Mouse (Mus musculus): ENCODE data around the gene Tnfsfm13. TPM values are rescaled to one million over a fixed set of nuclear protein-coding genes. Genes with fewer than 3 reads are reported as not detected.
"Not testable (repeated sequence)": the region's sequence is repeated elsewhere in the genome, so short reads cannot be mapped to it uniquely, and the experiment has no call there.

Tnfsfm13 gene
- not detected in 2 replicates for polyA plus RNA-seq (2012; ENCODE audit: insufficient read depth, insufficient read length, low replicate concordance, missing spikeins)

DNA sequence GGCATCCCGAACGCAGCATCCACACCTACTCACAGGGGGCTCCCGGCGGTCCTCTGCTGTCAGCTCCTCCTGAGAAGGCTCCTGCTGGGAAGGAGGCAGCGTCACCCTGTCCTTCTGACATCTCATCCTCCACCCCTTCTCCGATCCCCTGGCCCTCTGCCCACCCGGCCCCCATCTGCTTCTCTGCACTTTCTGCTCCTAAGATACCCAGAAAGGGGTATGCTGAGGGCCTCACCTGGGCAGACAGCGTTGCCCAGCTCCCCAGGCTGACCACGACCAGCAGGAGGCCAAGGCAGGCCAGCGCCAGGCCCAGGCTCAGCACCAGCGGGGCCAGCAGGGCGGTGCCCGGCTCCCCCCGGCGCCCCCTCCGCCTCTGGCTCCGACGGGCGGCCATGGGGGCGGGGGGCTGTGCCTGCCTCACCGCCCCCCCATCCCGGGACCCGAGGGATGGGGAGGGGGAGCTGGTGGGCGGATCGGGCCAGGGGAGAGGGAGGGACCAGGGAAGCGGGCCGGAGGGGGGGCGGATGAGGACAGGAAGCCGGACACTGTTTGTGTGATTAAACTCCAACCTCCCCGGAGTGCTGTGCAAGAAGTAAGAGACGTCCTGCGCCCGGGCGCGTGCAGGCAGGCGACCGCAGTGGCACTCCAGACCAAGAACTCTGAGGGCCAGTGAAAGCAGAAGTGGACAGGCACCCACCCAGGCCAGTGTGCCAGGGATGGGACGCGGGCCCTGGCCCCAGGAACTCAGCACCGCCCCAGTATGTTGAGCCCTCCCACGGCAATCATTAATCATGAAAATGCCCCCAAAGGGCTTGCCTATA is at the start of gene Tnfsfm13, which contains the start of gene Tnfsf12:
Gene Tnfsfm13 (minus strand): TSS at position 738 of the 821 bp plus-strand sequence.
Gene Tnfsf12 (minus strand): TSS at position 489 of the 821 bp plus-strand sequence.
- no peak for TF ChIP-seq POLR2A (IDR thresholded peaks at IDR 0.05; ENCODE audit: insufficient read depth, low read depth, low read length)
- no peak for TF ChIP-seq CTCF (IDR thresholded peaks at IDR 0.05; ENCODE audit: insufficient read depth, low read depth, low read length)
- peaks cover 15% of the 10 kb centered on the region for H3K4me1 ChIP-seq (ENCODE audit: control insufficient read depth, insufficient read depth, low read length)
- peak within 1 kb of the TSS; percentile 34 for H3K4me3 ChIP-seq (ENCODE audit: insufficient read depth, low read depth, low read length)
- 5% methylated on average over 40 of the region's 41 CpGs for WGBS
- H3K27ac ChIP-seq (ENCODE audit: insufficient read depth, low read depth, low read length) = no peak within 1 kb of the TSS; the same call in 1 of the 2 replicates

- H3K4me3 ChIP-seq (ENCODE audit: insufficient read depth, low read depth, low read length); H3K27ac ChIP-seq (ENCODE audit: insufficient read depth, low read depth, low read length); H3K4me1 ChIP-seq (ENCODE audit: control insufficient read depth, insufficient read depth, low read length): not testable (repeated sequence)
- 90% methylated on average over 2 of the region's 3 CpGs for WGBS
Observed at GRCm38 (mm10) chr11:69731408-69731807, 35.5 kb upstream of the Tnfsfm13 start.

DNA sequence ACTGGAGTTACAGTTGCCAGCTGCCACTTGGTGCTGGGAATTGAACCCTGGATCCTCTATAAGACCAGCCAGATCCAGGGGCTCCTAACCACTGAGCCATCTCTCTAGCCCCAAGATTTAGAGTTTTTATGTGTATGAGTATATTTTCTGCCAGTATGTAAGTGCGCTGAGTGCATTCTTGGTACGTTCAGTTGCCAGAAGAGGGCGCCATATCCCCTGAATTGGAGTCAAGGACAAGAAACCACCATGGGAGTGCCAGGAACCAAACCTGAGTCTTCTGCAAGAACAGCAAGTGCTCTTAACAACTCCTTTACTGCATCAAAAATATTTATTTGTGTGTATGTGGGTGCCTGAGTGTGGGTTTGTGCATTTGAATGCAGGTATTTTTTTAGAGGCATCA is 33.2 kb upstream of the Tnfsfm13 start:
- Histone ChIP-seq H3K27ac (ENCODE audit: insufficient read depth, low read depth, low read length) (no peak overlapping the region), H3K4me1 (ENCODE audit: control insufficient read depth, insufficient read depth, low read length) (no peaks in the 10 kb centered on the region), H3K4me3 (ENCODE audit: insufficient read depth, low read depth, low read length) (no peak overlapping the region)
- no peak for TF ChIP-seq POLR2A (IDR thresholded peaks at IDR 0.05; ENCODE audit: insufficient read depth, low read depth, low read length)
- TF ChIP-seq CTCF (IDR thresholded peaks at IDR 0.05; ENCODE audit: insufficient read depth, low read depth, low read length) = no peak
- 32% methylated on average over 3 of the region's 3 CpGs for WGBS

DNA sequence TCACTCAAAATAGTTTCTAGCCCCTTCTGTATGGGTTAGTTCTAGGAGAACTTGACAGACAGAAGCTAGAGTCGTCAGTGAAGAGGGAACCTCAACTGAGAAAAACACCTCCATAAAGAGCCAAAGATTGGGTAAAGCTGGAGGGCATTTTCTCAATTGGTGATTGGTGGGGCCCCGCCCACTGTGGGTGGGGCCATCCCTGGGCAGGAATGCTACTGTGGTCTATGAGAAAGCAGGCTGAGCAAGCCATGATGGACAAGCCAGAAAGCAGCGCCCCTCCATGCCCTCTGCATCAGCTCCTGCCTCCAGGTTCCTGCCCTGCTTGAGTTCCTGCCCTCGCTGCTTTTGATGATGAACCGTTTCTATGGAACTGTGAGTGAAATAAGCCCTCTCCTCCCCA is 30.1 kb upstream of the Tnfsfm13 start:
- WGBS = 48% methylated on average over 5 of the region's 5 CpGs
- no peak for TF ChIP-seq CTCF (IDR thresholded peaks at IDR 0.05; ENCODE audit: insufficient read depth, low read depth, low read length)
- TF ChIP-seq POLR2A (IDR thresholded peaks at IDR 0.05; ENCODE audit: insufficient read depth, low read depth, low read length) = no peak
- H3K27ac ChIP-seq (ENCODE audit: insufficient read depth, low read depth, low read length) = no peak overlapping the region
- H3K4me1 ChIP-seq (ENCODE audit: control insufficient read depth, insufficient read depth, low read length) = no peaks in the 10 kb centered on the region
- H3K4me3 ChIP-seq (ENCODE audit: insufficient read depth, low read depth, low read length) = no peak overlapping the region

DNA sequence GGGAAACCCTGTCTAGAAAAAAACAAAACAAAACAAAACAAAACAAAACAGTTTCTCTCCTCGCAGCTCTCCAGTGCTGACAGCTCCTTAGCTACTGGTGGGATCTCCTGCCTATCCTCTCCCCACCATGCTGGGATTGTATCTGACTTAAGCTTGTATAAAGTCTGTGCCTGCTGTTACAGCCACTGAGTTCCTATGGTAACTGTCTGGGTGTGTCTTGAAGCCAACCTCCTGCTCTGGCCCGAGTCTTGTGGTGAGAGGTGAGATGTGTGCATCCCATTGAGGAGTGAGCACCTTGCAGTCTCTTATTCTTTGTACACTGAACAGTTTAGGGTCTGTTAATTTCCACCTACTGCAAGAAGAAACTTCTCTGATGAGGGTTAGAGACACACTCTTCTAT is 27.2 kb upstream of the Tnfsfm13 start:
- Histone ChIP-seq H3K4me1 (ENCODE audit: control insufficient read depth, insufficient read depth, low read length) (no peaks in the 10 kb centered on the region), H3K4me3 (ENCODE audit: insufficient read depth, low read depth, low read length) (no peak overlapping the region), H3K27ac (ENCODE audit: insufficient read depth, low read depth, low read length) (no peak overlapping the region)
- 60% methylated on average over 2 of the region's 2 CpGs for WGBS
- no peak for TF ChIP-seq CTCF (IDR thresholded peaks at IDR 0.05; ENCODE audit: insufficient read depth, low read depth, low read length)
- TF ChIP-seq POLR2A (IDR thresholded peaks at IDR 0.05; ENCODE audit: insufficient read depth, low read depth, low read length) = no peak

- no peak for TF ChIP-seq POLR2A (IDR thresholded peaks at IDR 0.05; ENCODE audit: insufficient read depth, low read depth, low read length)
- no peak for TF ChIP-seq CTCF (IDR thresholded peaks at IDR 0.05; ENCODE audit: insufficient read depth, low read depth, low read length)
- 80% methylated on average over 6 of the region's 6 CpGs for WGBS
- H3K4me3 ChIP-seq (ENCODE audit: insufficient read depth, low read depth, low read length) = no peak overlapping the region
- H3K4me1 ChIP-seq (ENCODE audit: control insufficient read depth, insufficient read depth, low read length) = no peaks in the 10 kb centered on the region
- H3K27ac ChIP-seq (ENCODE audit: insufficient read depth, low read depth, low read length) = no peak overlapping the region
Observed at GRCm38 (mm10) chr11:69720852-69721251, 25.0 kb upstream of the Tnfsfm13 start.

DNA sequence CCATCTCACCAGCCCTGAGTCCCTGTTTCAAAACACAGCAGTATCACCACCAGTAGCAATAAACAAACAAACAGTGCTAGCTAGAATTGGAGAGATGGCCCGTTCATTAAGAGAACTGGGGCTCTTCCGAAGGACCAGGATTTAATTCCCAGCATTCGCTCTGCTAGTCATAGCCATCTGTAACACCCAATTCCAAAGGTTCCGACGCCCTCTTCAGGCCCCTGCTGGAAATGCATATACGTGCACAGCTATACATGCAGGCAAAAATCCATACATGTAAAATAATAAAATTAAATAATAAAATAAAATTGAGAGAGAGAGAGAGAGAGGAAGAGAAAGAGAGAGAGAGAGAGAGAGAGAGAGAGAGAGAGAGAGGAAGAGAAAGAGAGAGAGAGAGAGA is 23.5 kb upstream of the Tnfsfm13 start:
- TF ChIP-seq POLR2A (IDR thresholded peaks at IDR 0.05; ENCODE audit: insufficient read depth, low read depth, low read length) (no peak), CTCF (IDR thresholded peaks at IDR 0.05; ENCODE audit: insufficient read depth, low read depth, low read length) (no peak)
- 73% methylated on average over 6 of the region's 6 CpGs for WGBS
- no peaks in the 10 kb centered on the region for H3K4me1 ChIP-seq (ENCODE audit: control insufficient read depth, insufficient read depth, low read length)
- H3K27ac ChIP-seq (ENCODE audit: insufficient read depth, low read depth, low read length) = no peak overlapping the region
- H3K4me3 ChIP-seq (ENCODE audit: insufficient read depth, low read depth, low read length) = no peak overlapping the region

- 37% methylated on average over 15 of the region's 15 CpGs for WGBS
- no peaks in the 10 kb centered on the region for H3K4me1 ChIP-seq (ENCODE audit: control insufficient read depth, insufficient read depth, low read length)
- no peak overlapping the region for H3K4me3 ChIP-seq (ENCODE audit: insufficient read depth, low read depth, low read length)
- no peak overlapping the region for H3K27ac ChIP-seq (ENCODE audit: insufficient read depth, low read depth, low read length)
- TF ChIP-seq POLR2A (IDR thresholded peaks at IDR 0.05; ENCODE audit: insufficient read depth, low read depth, low read length) (no peak), CTCF (IDR thresholded peaks at IDR 0.05; ENCODE audit: insufficient read depth, low read depth, low read length) (no peak)
Observed at GRCm38 (mm10) chr11:69718661-69719060, 22.8 kb upstream of the Tnfsfm13 start.

DNA sequence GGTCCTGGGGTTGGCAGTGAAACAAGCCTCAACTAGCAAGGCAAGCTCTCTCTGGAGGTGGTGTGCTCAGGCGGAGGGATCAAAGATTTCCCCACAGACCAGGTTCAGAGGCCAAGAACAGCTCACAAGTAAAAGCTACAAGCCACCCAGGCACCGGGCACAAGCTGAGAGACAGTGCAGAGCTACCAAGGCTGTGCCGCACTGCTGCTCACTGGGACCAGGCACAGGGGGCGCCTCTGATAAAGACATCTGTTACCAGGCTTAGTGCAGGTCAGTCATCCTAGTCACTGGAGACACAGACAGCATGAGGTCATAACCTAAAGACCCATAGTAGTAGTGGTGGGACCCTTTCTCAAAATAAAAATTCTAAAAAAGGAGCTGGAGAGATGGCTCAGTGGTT is 21.1 kb upstream of the Tnfsfm13 start:
- TF ChIP-seq POLR2A (IDR thresholded peaks at IDR 0.05; ENCODE audit: insufficient read depth, low read depth, low read length) = no peak
- TF ChIP-seq CTCF (IDR thresholded peaks at IDR 0.05; ENCODE audit: insufficient read depth, low read depth, low read length) = no peak
- WGBS = 81% methylated on average over 4 of the region's 4 CpGs
- H3K27ac ChIP-seq (ENCODE audit: insufficient read depth, low read depth, low read length) = no peak overlapping the region
- no peaks in the 10 kb centered on the region for H3K4me1 ChIP-seq (ENCODE audit: control insufficient read depth, insufficient read depth, low read length)
- H3K4me3 ChIP-seq (ENCODE audit: insufficient read depth, low read depth, low read length) = no peak overlapping the region
